In genomic region chr7:16405073-16405455, GRCm38 (mm10) we compare ENCODE assay signal across 8 mouse cellular contexts. TPM values are rescaled to one million over a fixed set of nuclear protein-coding genes. Genes with fewer than 3 reads are reported as not detected.
DNase-seq lines count a peak whose midpoint lies in the region; ATAC-seq and TF ChIP-seq lines count a peak whose summit lies in the region.

No protein-coding gene starts in this region.

- peak; percentile 46 to 60 for DNase-seq in cerebellum, adult 2 months
- DNase-seq in cerebellum, postnatal 4 days (ENCODE audit: low spot score in 2 of 2): no peak
- no peak for DNase-seq in embryonic facial prominence, embryonic 11.5 days (ENCODE audit: low spot score)
- DNase-seq in heart, embryonic 10.5 days (ENCODE audit: low spot score): no peak
- peak; percentile 52 to 76 for DNase-seq in kidney, adult 8-10 months
- peak; percentile 81 for DNase-seq in lung, postnatal 0 days (ENCODE audit: low spot score)
- peak; percentile 20 for DNase-seq in spleen, adult 12 weeks (ENCODE audit: low spot score)
- no peak for DNase-seq in retina, postnatal 1 day

- H3K9ac ChIP-seq in embryonic facial prominence, embryonic 11.5 days (replicated peaks; ENCODE audit: low read length): peak overlapping the region; percentile 37
- peak overlapping the region; percentile 24; the same call in 1 of the 2 replicates for H3K9ac ChIP-seq in lung, postnatal 0 days (replicated peaks; ENCODE audit: low read depth)

- H3K4me3 ChIP-seq in cerebellum, adult 2 months (replicated peaks; ENCODE audit: insufficient read depth, low read depth, low read length): no peak overlapping the region
- no peak overlapping the region for H3K4me3 ChIP-seq in embryonic facial prominence, embryonic 11.5 days (ENCODE audit: low read depth, low read length)
- H3K4me3 ChIP-seq in heart, embryonic 10.5 days: peak overlapping the region; percentile 28
- no peak overlapping the region for H3K4me3 ChIP-seq in lung, postnatal 0 days (ENCODE audit: low read depth, low read length)

- no peak for TF ChIP-seq EP300 in lung, postnatal 0 days (IDR thresholded peaks at IDR 0.05)

- no peaks in the 10 kb centered on the region for H3K27me3 ChIP-seq in cerebellum, adult 2 months (ENCODE audit: control insufficient read depth, insufficient read depth, low read length)
- no peaks in the 10 kb centered on the region for H3K27me3 ChIP-seq in embryonic facial prominence, embryonic 11.5 days (ENCODE audit: control insufficient read depth, insufficient read depth, low read length)
- H3K27me3 ChIP-seq in heart, embryonic 10.5 days (ENCODE audit: insufficient read depth, poor library complexity, severe bottlenecking): no peaks in the 10 kb centered on the region
- no peaks in the 10 kb centered on the region for H3K27me3 ChIP-seq in lung, postnatal 0 days (replicated peaks; ENCODE audit: insufficient read depth, low read length)

- TF ChIP-seq POLR2A in cerebellum, adult 2 months (IDR thresholded peaks at IDR 0.05; ENCODE audit: borderline replicate concordance, insufficient read depth, low read length): peak; percentile 20; the same call in 1 of the 2 replicates

- H3K4me2 ChIP-seq in embryonic facial prominence, embryonic 11.5 days (ENCODE audit: low read depth, low read length): no peak overlapping the region; the same call in 1 of the 2 replicates
- H3K4me2 ChIP-seq in lung, postnatal 0 days (replicated peaks; ENCODE audit: low read depth, low read length): peak overlapping the region; percentile 35; the same call in 1 of the 2 replicates

- no peak for TF ChIP-seq CTCF in cerebellum, adult 2 months (IDR thresholded peaks at IDR 0.05; ENCODE audit: borderline replicate concordance, insufficient read depth, low read depth, low read length)
- no peak for TF ChIP-seq CTCF in lung, postnatal 0 days (IDR thresholded peaks at IDR 0.05)

- H3K9me3 ChIP-seq in embryonic facial prominence, embryonic 11.5 days (replicated peaks; ENCODE audit: control insufficient read depth, low read length): no peaks in the 10 kb centered on the region
- H3K9me3 ChIP-seq in heart, embryonic 10.5 days: no peaks in the 10 kb centered on the region
- H3K9me3 ChIP-seq in lung, postnatal 0 days (ENCODE audit: low read length): no peaks in the 10 kb centered on the region

- H3K4me1 ChIP-seq in cerebellum, adult 2 months (ENCODE audit: control insufficient read depth, insufficient read depth, low read length): peaks cover 25% of the 10 kb centered on the region
- peaks cover 6% of the 10 kb centered on the region for H3K4me1 ChIP-seq in embryonic facial prominence, embryonic 11.5 days (ENCODE audit: control insufficient read depth, insufficient read depth, low read length)
- peaks cover 39% of the 10 kb centered on the region for H3K4me1 ChIP-seq in heart, embryonic 10.5 days
- H3K4me1 ChIP-seq in lung, postnatal 0 days (ENCODE audit: insufficient read depth, low read depth, low read length): peaks cover 25% of the 10 kb centered on the region

- no peak for ATAC-seq in embryonic facial prominence, embryonic 11.5 days (replicated peaks; ENCODE audit: insufficient number of reproducible peaks, low FRiP score, low TSS enrichment, low read depth)
- no peak for ATAC-seq in lung, postnatal 0 days

- no peaks in the 10 kb centered on the region for H3K36me3 ChIP-seq in embryonic facial prominence, embryonic 11.5 days (replicated peaks; ENCODE audit: control insufficient read depth, insufficient read depth, low read depth, low read length)
- peaks cover 14% of the 10 kb centered on the region for H3K36me3 ChIP-seq in heart, embryonic 10.5 days
- no peaks in the 10 kb centered on the region for H3K36me3 ChIP-seq in lung, postnatal 0 days (ENCODE audit: insufficient read depth, low read length)

- 21% methylated on average over 2 of the region's 2 CpGs for WGBS in cerebellum, adult 2 months
- WGBS in embryonic facial prominence, embryonic 11.5 days: 77% methylated on average over 2 of the region's 2 CpGs
- WGBS in heart, embryonic 10.5 days: 51% methylated on average over 2 of the region's 2 CpGs
- WGBS in lung, postnatal 0 days: 22% methylated on average over 2 of the region's 2 CpGs

- peak overlapping the region; percentile 64 for H3K27ac ChIP-seq in cerebellum, adult 2 months (ENCODE audit: insufficient read depth, low read length)
- 0 out of 2 replicates have a peak overlapping the region, but pooled peaks have one; percentile 30 for H3K27ac ChIP-seq in embryonic facial prominence, embryonic 11.5 days (replicated peaks; ENCODE audit: low read depth, low read length)
- peak overlapping the region; percentile 100 for H3K27ac ChIP-seq in heart, embryonic 10.5 days
- H3K27ac ChIP-seq in lung, postnatal 0 days (ENCODE audit: low read length): peak overlapping the region; percentile 98

RNA-seq across cellular contexts. Expression of gene Zc3h4, which starts 4.4 kb away (rescaled TPM):
- polyA plus RNA-seq in cerebellum, adult 2 months (2012; rRNA removed): 42.0 and 50.2 TPM in 2 replicates
- polyA plus RNA-seq in embryonic facial prominence, embryonic 11.5 days (2014; fragmentation: Nextera tagmentation; extraction: Ambion mirVana): 13.7 and 14.6 TPM in 2 replicates
- 12.9 and 19.4 TPM in 2 replicates for polyA plus RNA-seq in heart, embryonic 10.5 days (2016; fragmentation: Nextera tagmentation; extraction: Ambion mirVana)
- polyA plus RNA-seq in lung, postnatal 0 days (2015; fragmentation: Nextera tagmentation; extraction: Ambion mirVana): 7.9 and 8.2 TPM in 2 replicates

RNA-seq across cellular contexts. Expression of gene Sae1, which starts 17.5 kb away (rescaled TPM):
- polyA plus RNA-seq in cerebellum, adult 2 months (2012; rRNA removed): 78.2 and 84.0 TPM in 2 replicates
- polyA plus RNA-seq in embryonic facial prominence, embryonic 11.5 days (2014; fragmentation: Nextera tagmentation; extraction: Ambion mirVana): 433 and 434 TPM in 2 replicates
- polyA plus RNA-seq in heart, embryonic 10.5 days (2016; fragmentation: Nextera tagmentation; extraction: Ambion mirVana): 302 and 359 TPM in 2 replicates
- polyA plus RNA-seq in lung, postnatal 0 days (2015; fragmentation: Nextera tagmentation; extraction: Ambion mirVana): 84.8 and 92.3 TPM in 2 replicates

RNA-seq across cellular contexts. Expression of gene Tmem160, which starts 47.5 kb away (rescaled TPM):
- polyA plus RNA-seq in cerebellum, adult 2 months (2012; rRNA removed): 89.6 and 98.6 TPM in 2 replicates
- 50.7 and 60.0 TPM in 2 replicates for polyA plus RNA-seq in embryonic facial prominence, embryonic 11.5 days (2014; fragmentation: Nextera tagmentation; extraction: Ambion mirVana)
- 90.2 and 91.9 TPM in 2 replicates for polyA plus RNA-seq in heart, embryonic 10.5 days (2016; fragmentation: Nextera tagmentation; extraction: Ambion mirVana)
- 81.0 and 87.9 TPM in 2 replicates for polyA plus RNA-seq in lung, postnatal 0 days (2015; fragmentation: Nextera tagmentation; extraction: Ambion mirVana)

Comparison
In these comparisons a context has a peak if more than half of its experiments do, and no peak if none do; other contexts are left out.
1. DNase-seq: peak in cerebellum, adult 2 months (2 of 2), kidney, adult 8-10 months (2 of 2), lung, postnatal 0 days (single experiment) and spleen, adult 12 weeks (single experiment); none in cerebellum, postnatal 4 days (0 of 2), embryonic facial prominence, embryonic 11.5 days (single experiment), heart, embryonic 10.5 days (single experiment) and retina, postnatal 1 day (single experiment).
2. H3K27ac ChIP-seq: peak in every context shown above with its lines; median percentile 100 in heart, embryonic 10.5 days; 98 in lung, postnatal 0 days; 64 in cerebellum, adult 2 months; 30 in embryonic facial prominence, embryonic 11.5 days.